Mouse (Mus musculus): ENCODE data around the gene G3bp2.

G3bp2 gene

GRCm38 (mm10) chr5:92009827-92010226 lies 73.7 kb downstream of the G3bp2 start:
- DNase-seq = no peak

- no peak for DNase-seq
Measured at GRCm38 (mm10) chr5:92003011-92003410, 80.5 kb downstream of the G3bp2 start.

All from cerebellum, adult 11 months (tissue).